Mouse (Mus musculus): ENCODE data around the gene Slc2a12. TPM values are rescaled to one million over a fixed set of nuclear protein-coding genes. Genes with fewer than 3 reads are reported as not detected.

Gene Slc2a12
- polyA plus RNA-seq, 1 experiment from 2014 or later, result 4.2 TPM

DNA sequence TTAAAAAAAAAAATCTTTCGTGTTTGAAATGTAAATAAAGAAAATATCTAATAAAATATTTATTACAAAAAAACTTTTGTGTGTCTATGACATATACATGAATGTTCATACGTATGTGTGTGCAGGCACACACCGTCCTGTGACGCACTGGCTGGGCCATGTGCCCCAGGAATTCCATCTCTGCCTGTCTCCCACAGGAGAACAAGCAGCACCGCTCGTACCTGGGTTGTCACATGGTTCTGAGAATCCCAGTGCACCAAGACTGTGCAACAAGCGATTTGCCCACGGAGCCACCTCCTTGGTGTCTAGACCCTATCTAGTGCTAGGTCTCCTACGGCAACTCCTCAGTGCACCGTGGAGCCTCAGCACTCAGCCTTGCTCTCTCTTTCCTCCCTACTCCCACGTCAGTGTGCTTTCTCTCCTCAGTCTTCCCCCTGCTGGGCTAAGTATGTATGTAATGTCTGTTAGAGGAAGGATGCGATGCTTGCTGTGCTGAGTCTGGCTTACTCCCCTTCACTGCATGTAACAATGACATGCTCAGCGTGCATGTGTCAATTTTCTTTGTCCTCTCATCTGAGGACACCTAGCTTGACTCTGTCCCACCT, 65.5 kb downstream of the Slc2a12 start:
- Histone ChIP-seq H3K9ac (replicated peaks) (no peak overlapping the region), H3K9me3 (no peaks in the 10 kb centered on the region), H3K4me2 (replicated peaks) (no peak overlapping the region), H3K27me3 (no peaks in the 10 kb centered on the region), H3K4me3 (replicated peaks) (no peak overlapping the region), H3K4me1 (replicated peaks) (0 out of 2 replicates have a peak, but pooled peaks cover 4% of the 10 kb centered on the region), H3K36me3 (peaks cover 56% of the 10 kb centered on the region), H3K27ac (no peak overlapping the region)
- WGBS, result 84% methylated on average over 13 of the region's 13 CpGs
- ATAC-seq, result peak; percentile 41; the same call in 1 of the 2 replicates

DNA sequence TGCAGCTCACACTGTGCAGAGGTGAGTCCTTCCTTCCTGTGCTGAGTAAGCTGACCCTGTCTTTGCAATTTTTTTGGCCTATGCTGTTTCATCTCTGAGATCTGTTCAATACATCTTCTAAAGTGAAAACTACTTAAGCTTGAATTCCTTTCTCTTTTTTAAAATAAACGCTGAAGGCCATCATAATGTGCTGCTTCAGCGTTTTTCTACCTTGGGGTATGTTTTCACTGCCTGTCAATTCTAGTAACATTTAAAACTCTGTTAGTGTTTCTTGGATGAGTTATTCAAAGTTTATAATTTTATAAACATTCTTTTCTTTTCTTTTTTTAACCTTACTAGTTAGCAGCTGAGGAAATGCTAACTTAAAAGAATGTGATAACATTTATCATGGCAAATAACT, 68.1 kb downstream of the Slc2a12 start:
- no peak overlapping the region for H3K9ac ChIP-seq (replicated peaks)
- 0 out of 2 replicates have a peak, but pooled peaks cover 4% of the 10 kb centered on the region for H3K4me1 ChIP-seq (replicated peaks)
- peaks cover 30% of the 10 kb centered on the region for H3K36me3 ChIP-seq
- no peaks in the 10 kb centered on the region for H3K9me3 ChIP-seq
- H3K27ac ChIP-seq, result no peak overlapping the region
- no peak overlapping the region for H3K4me3 ChIP-seq (replicated peaks)
- no peak overlapping the region for H3K4me2 ChIP-seq (replicated peaks)
- H3K27me3 ChIP-seq, result no peaks in the 10 kb centered on the region
- ATAC-seq, result no peak
- 94% methylated on average over 2 of the region's 2 CpGs for WGBS

DNA sequence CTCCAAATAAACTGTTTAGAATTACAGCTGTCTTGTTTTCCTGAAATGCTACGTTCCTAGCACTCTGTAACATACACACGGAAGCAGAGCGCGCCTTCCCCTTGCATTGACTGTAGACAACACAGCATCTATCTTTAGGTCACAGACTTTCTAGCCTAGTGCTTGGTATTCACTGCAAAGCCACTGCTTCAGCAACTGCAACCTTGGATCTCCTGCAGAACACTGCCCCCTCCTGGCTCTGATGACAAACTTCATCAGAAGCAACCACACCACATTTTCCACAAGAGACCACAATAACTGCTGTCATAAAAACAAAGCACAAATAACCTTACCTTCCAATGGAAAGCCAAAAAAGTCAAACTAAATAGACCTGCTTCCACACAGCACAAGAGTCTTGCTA, 69.7 kb downstream of the Slc2a12 start:
- H3K9ac ChIP-seq (replicated peaks), result no peak overlapping the region
- no peak overlapping the region for H3K4me2 ChIP-seq (replicated peaks)
- no peaks in the 10 kb centered on the region for H3K27me3 ChIP-seq
- no peak overlapping the region for H3K27ac ChIP-seq
- no peak overlapping the region for H3K4me3 ChIP-seq (replicated peaks)
- WGBS, result 80% methylated on average over 4 of the region's 4 CpGs
- ATAC-seq, result 0 out of 2 replicates have a peak, but pooled peaks have one; percentile 41
- H3K9me3 ChIP-seq, result no peaks in the 10 kb centered on the region
- peaks cover 8% of the 10 kb centered on the region; the same call in 1 of the 2 replicates for H3K4me1 ChIP-seq (replicated peaks)
- peaks cover 15% of the 10 kb centered on the region for H3K36me3 ChIP-seq

DNA sequence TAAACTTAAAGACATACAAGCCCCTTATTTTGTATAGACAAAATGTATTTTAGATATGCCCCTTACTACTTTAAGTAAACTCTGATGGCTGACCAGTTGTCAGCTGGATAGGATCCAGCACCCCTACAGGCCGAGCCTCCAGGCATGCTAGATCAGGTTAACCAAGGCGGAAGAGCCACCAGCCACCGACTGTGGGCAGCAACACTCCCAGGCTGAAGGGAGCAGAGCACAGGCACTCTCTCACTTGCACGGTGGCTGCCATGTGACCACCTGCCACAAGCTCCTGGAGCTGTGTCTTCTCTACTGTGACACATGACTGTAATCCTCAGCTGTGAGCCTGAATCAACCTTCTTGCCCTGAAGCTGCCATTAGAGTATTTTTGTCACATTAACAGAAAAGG, 73.7 kb downstream of the Slc2a12 start:
- Histone ChIP-seq H3K9me3 (no peaks in the 10 kb centered on the region), H3K27ac (no peak overlapping the region), H3K27me3 (no peaks in the 10 kb centered on the region), H3K4me2 (replicated peaks) (no peak overlapping the region), H3K4me1 (replicated peaks) (peaks cover 8% of the 10 kb centered on the region; the same call in 1 of the 2 replicates), H3K36me3 (no peaks in the 10 kb centered on the region), H3K9ac (replicated peaks) (no peak overlapping the region), H3K4me3 (replicated peaks) (no peak overlapping the region)
- ATAC-seq, result no peak
- WGBS, result 50% methylated on average over 4 of the region's 4 CpGs

DNA sequence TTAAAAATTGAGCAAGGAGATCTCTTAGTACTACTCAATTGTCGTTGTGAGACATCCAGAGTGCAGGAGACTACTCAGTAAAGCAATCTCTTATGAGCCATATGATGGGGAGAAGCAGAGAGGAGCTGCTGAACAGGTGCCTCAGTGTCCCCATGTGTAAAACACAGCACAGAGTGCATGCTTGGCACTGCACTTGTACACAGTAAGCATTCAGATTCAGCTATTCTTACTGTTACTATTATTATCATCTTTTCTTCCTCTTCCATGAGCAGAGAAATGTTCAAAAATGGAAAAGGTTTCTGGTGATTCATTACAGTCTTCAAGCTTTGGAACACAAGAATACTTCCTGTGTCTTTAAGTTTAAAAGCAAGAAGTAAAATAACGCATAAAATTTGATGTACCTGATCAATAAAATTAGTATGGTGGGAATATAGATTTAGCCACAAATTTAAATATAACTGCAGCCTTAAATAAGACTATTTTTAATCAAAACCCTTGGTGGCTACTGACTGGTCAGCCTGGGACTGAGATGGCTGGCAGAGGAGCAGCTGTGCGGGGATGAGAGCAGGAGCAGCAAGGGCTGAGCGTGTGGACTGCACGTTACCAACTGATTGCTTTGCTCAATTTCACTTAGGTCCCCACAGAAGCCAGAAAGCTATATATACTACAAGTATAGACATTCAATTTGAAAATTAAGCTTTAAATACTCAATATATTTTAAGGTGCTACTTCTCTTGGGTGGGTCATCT, 76.1 kb downstream of the Slc2a12 start:
- Histone ChIP-seq H3K27me3 (no peaks in the 10 kb centered on the region), H3K4me3 (replicated peaks) (no peak overlapping the region), H3K4me1 (replicated peaks) (peaks cover 11% of the 10 kb centered on the region), H3K27ac (no peak overlapping the region), H3K36me3 (no peaks in the 10 kb centered on the region), H3K9me3 (no peaks in the 10 kb centered on the region), H3K4me2 (replicated peaks) (no peak overlapping the region), H3K9ac (replicated peaks) (no peak overlapping the region)
- no peak for ATAC-seq
- 96% methylated on average over 5 of the region's 5 CpGs for WGBS

DNA sequence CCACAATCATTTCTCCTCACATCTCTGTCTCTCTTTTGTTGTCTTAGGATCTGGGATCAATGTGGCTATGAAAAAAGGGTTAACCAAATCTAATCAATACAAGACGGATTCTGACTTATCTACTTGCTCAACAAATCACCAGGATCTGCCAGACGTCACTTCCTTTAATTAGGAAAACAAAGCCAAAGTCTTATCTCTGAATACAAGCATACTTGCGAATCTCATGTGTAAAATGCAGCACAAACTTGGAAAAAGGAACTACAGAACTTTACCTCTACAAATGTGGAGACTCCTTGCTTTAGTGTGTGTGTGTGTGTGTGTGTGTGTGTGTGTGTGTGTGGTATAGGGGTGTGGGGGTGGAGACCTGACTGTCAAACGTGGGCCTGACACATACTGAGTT, 80.4 kb downstream of the Slc2a12 start:
- Histone ChIP-seq H3K4me2 (replicated peaks) (no peak overlapping the region), H3K9me3 (no peaks in the 10 kb centered on the region), H3K4me3 (replicated peaks) (no peak overlapping the region), H3K4me1 (replicated peaks) (peaks cover 38% of the 10 kb centered on the region), H3K27ac (no peak overlapping the region), H3K27me3 (no peaks in the 10 kb centered on the region), H3K36me3 (no peaks in the 10 kb centered on the region), H3K9ac (replicated peaks) (no peak overlapping the region)
- 67% methylated on average over 4 of the region's 4 CpGs for WGBS
- ATAC-seq, result no peak

DNA sequence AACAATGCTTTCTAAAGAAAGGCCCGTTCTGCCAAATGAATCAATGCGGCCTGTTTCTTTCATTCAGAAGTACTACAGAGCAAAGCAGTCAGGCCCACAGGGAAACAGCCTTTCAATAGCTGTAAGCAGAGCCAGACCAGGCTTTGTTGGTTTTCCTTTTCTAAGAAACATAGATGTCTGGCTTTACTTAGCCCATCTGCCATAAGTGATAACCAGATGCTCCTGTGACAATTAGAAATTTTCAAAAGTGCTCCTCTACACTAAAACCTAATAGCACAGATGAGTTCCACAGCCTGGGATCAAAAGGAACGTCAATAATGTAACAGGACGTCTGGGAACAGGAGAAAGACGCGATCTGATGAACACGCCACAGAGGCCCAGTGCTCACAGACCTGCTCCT, 81.5 kb downstream of the Slc2a12 start:
- WGBS, result 65% methylated on average over 7 of the region's 7 CpGs
- no peaks in the 10 kb centered on the region for H3K27me3 ChIP-seq
- H3K9ac ChIP-seq (replicated peaks), result no peak overlapping the region
- no peak overlapping the region for H3K4me3 ChIP-seq (replicated peaks)
- H3K4me2 ChIP-seq (replicated peaks), result no peak overlapping the region
- H3K36me3 ChIP-seq, result no peaks in the 10 kb centered on the region
- H3K9me3 ChIP-seq, result no peaks in the 10 kb centered on the region
- no peak overlapping the region for H3K27ac ChIP-seq
- no peak for ATAC-seq
- peaks cover 40% of the 10 kb centered on the region for H3K4me1 ChIP-seq (replicated peaks)

DNA sequence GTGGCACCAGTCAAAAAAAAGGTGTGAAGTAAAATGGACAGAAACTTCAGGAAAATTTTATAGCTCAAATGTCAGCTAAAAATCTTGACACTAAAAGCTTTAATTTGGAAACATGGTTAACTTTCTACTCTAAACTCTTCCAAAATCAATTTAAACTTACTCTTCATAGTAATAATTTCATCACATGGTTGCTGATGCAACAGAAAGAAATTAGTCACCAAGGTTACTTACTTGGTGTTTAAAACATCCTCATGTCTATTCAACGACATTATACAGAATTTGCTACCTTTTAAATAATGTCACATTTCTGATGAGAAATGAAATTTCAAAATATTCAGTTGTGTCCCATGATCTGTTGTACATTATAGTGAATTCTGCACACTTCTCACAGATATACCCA, 83.4 kb downstream of the Slc2a12 start:
- Histone ChIP-seq H3K36me3 (no peaks in the 10 kb centered on the region), H3K4me3 (replicated peaks) (no peak overlapping the region), H3K27ac (no peak overlapping the region), H3K4me2 (replicated peaks) (no peak overlapping the region), H3K9ac (replicated peaks) (no peak overlapping the region), H3K9me3 (no peaks in the 10 kb centered on the region), H3K4me1 (replicated peaks) (peaks cover 47% of the 10 kb centered on the region), H3K27me3 (no peaks in the 10 kb centered on the region)
- no peak for ATAC-seq
- 84% methylated on average over 1 of the region's 1 CpGs for WGBS

DNA sequence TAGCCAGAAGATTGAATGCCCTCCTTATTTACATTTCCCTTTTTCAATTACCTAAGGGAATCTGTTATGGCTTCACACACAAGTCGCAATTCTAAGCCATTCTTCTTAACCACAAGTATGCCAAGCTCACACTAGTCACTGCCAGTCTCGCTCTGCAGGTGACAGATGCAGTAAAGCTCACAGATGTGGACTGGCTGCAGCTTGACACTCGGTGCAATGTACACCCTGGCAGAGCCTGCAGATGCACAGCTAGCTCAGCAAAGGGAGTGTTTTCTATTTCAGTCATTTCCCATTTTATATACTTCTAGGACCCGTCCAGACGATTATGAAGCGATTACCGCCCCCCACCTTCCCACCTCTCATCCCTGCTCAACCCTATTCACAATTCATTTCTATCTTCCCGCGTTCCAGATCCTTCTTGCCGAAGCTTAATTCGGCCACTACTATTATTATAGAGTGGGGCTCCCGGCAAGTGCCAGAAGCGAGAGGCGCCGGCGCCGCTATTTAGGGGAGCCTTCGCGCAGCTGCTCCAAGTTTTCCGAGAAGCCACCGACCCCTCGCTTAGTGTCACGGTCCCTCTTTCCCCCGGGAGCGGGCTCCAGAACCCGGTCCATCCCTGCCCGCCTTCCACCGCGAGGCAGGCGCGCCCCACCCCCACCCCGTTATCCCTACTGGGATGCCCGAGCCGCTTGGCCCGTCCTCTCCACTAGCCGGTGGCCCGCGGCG, 85.6 kb downstream of the Slc2a12 start:
- Histone ChIP-seq H3K36me3 (no peaks in the 10 kb centered on the region), H3K9ac (replicated peaks) (peak overlapping the region; percentile 99)

DNA sequence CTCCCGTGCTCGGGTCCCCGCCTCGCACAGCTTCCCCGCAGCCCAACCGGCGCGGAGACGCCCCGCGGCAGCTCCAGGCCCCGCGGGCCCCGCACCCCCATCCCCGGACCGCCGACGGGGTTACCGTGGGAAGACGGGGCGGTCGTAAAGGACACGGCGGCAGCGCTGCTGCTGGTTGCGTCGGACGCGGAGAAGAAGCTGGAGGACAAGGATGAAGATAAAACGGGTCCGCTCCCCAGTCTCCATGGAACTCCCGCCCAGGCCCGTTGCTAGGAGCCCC, 86.1 kb downstream of the Slc2a12 start:
- Histone ChIP-seq H3K4me3 (replicated peaks) (peak overlapping the region; percentile 99), H3K36me3 (no peaks in the 10 kb centered on the region), H3K9ac (replicated peaks) (peak overlapping the region; percentile 99), H3K27me3 (no peaks in the 10 kb centered on the region), H3K4me2 (replicated peaks) (peak overlapping the region; percentile 88), H3K9me3 (no peaks in the 10 kb centered on the region), H3K4me1 (replicated peaks) (peaks cover 40% of the 10 kb centered on the region), H3K27ac (peak overlapping the region; percentile 96)
- WGBS, result 1% methylated on average over 33 of the region's 33 CpGs
- ATAC-seq, result no peak

More for the DNA sequence above, 85.6 kb downstream of the Slc2a12 start:
- peak overlapping the region; percentile 99 for H3K4me3 ChIP-seq (replicated peaks)
- H3K9me3 ChIP-seq, result no peaks in the 10 kb centered on the region
- 1% methylated on average over 39 of the region's 39 CpGs for WGBS
- peaks cover 40% of the 10 kb centered on the region for H3K4me1 ChIP-seq (replicated peaks)
- H3K27ac ChIP-seq, result peak overlapping the region; percentile 96
- no peaks in the 10 kb centered on the region for H3K27me3 ChIP-seq
- ATAC-seq, result peak; percentile 80
- H3K4me2 ChIP-seq (replicated peaks), result peak overlapping the region; percentile 88

DNA sequence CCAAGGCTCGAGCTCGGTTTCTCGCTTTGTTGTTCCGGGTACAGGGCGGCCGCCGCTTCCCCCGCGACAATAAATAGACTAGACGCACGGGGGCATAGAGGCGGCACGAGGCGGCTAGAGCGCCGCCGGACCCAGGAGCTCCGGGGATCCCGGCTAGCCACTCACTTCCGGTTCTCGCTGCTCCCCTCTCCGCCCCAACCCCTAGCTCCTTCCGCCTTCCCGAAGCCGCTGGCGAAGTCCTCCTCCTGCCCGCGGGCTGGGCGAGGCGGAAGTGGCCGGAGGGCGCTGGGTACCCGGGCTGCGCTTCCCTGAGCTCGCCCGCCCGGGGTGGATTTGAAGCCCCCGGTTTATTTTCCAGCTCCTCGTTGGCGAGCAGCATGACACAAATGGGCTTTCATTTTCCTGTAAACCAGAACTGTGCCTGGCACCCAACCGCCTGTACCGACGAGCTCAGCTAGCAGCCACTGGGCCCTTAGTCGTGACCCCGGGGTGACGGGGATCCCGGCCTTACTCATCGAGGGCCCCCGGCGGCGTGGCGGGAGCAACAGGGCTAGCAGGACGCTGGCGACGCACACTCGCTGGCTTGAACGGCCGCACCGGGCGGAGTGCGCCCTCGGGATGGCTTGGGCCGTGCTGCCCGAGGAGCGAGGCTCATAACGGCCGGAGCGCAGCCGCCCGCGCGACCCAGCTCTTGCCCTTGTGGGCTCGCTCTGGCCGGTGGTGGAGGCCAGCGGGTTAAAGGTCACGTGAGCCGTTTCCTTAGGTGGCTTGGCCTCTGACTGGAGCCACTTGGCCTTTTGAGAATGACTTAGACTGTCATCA, 86.7 kb downstream of the Slc2a12 start, which contains the start of gene Tbpl1:
Gene Tbpl1 (minus strand): TSS at position 667 of the 822 bp plus-strand sequence.
- under 1% methylated on average over 77 of the region's 77 CpGs for WGBS
- peak; percentile 99 for ATAC-seq

More for the DNA sequence above, 86.7 kb downstream of the Slc2a12 start, which contains the start of gene Tbpl1:
- peak within 1 kb of the TSS; percentile 99 for H3K4me3 ChIP-seq (replicated peaks)
- H3K27ac ChIP-seq, result peak within 1 kb of the TSS; percentile 96
- peak within 1 kb of the TSS; percentile 99 for H3K9ac ChIP-seq (replicated peaks)
- no peaks in the 10 kb centered on the region for H3K27me3 ChIP-seq
- peak within 1 kb of the TSS; percentile 94 for H3K4me2 ChIP-seq (replicated peaks)
- H3K4me1 ChIP-seq (replicated peaks), result peaks cover 37% of the 10 kb centered on the region
- H3K9me3 ChIP-seq, result no peaks in the 10 kb centered on the region
- no peaks in the 10 kb centered on the region for H3K36me3 ChIP-seq
